Mouse (Mus musculus) hindbrain, embryonic 11.5 days (tissue): ENCODE measurements around the gene Hist1h2bf. TPM values are rescaled to one million over a fixed set of nuclear protein-coding genes. Genes with fewer than 3 reads are reported as not detected.
"Not testable (repeated sequence)": the region's sequence is repeated elsewhere in the genome, so short reads cannot be mapped to it uniquely, and the experiment has no call there.

Source experiments
- ATAC-seq: fragments of 200-750 bp; cut with Nextera tagmentation; 2 replicates; pipeline ENCODE4 v1.8.0; 2017; ENCODE audit warnings: mild to moderate bottlenecking, moderate TSS enrichment, moderate library complexity; ENCODE audit not compliant: low FRiP score
- DNase-seq: peaks from one replicate; pipeline ENCODE4 v3.0.0-alpha.2; 2015; ENCODE audit warnings: low spot score
- H3K27ac ChIP-seq: fragments of 300-500 bp; sonication (generic); 2 replicates; pipeline ENCODE4 v1.5.1; 2014; ENCODE audit warnings: mild to moderate bottlenecking, low read depth, low read length
- H3K27me3 ChIP-seq: fragments of 300-500 bp; sonication (generic); 2 replicates; pipeline ENCODE4 v1.6.1; 2014; ENCODE audit warnings: mild to moderate bottlenecking, low read length, moderate library complexity, mixed read lengths; ENCODE audit not compliant: control insufficient read depth, insufficient read depth
- H3K36me3 ChIP-seq: fragments of 300-500 bp; sonication (generic); 2 replicates; pipeline ENCODE4 v1.6.1; 2014; ENCODE audit warnings: mild to moderate bottlenecking, low read length, moderate library complexity, mixed read lengths; ENCODE audit not compliant: control insufficient read depth, insufficient read depth
- H3K4me1 ChIP-seq: fragments of 300-500 bp; sonication (generic); replicated peaks from 2 replicates; pipeline ENCODE4 v1.6.1; 2014; ENCODE audit warnings: low read length, mixed read lengths; ENCODE audit not compliant: control insufficient read depth, insufficient read depth
- H3K4me2 ChIP-seq: fragments of 300-500 bp; sonication (generic); replicated peaks from 2 replicates; pipeline ENCODE4 v1.6.1; 2014; ENCODE audit warnings: mild to moderate bottlenecking, low read depth, low read length
- H3K4me3 ChIP-seq: fragments of 300-500 bp; sonication (generic); 2 replicates; pipeline ENCODE4 v1.5.1; 2014; ENCODE audit warnings: low read depth, low read length
- H3K9ac ChIP-seq: fragments of 300-500 bp; sonication (generic); 2 replicates; pipeline ENCODE4 v1.6.1; 2014; ENCODE audit warnings: low read depth, low read length
- H3K9me3 ChIP-seq: fragments of 300-500 bp; sonication (generic); 2 replicates; pipeline ENCODE4 v1.6.1; 2016; ENCODE audit warnings: low read length; ENCODE audit not compliant: control insufficient read depth
- WGBS: fragments of 180-500 bp; shearing (Covaris S2); extraction: QIAGEN DNeasy Blood & Tissue Kit; methylation state at CpG from one replicate; pipeline ENCODE4 v1.1.7; 2014; 5-methylcytosine and 5-hydroxymethylcytosine counted together
- polyA plus RNA-seq: library from polyadenylated mRNA; unstranded; fragments of >200 nt; fragmentation: Nextera tagmentation; extraction: Ambion mirVana; gene quantifications from 2 replicates; pipeline ENCODE4 v1.2.1, GENCODE M21; 2014

Gene Hist1h2bf
- polyA plus RNA-seq = 1.5 and 3.7 TPM in 2 replicates

GRCm38 (mm10) chr13:23573898-23574524 is at the start of gene Hist1h2bf, which contains the start of gene Hist1h2ad:
TSS of gene Hist1h2bf (minus strand) at chr13:23574196.
TSS of gene Hist1h2ad (plus strand) at chr13:23574381.
- DNase-seq (peak; percentile 91), ATAC-seq (peak; percentile 91)
- WGBS = 0% methylated on average over 31 of the region's 42 CpGs
- not testable (repeated sequence) for H3K9me3 ChIP-seq, H3K36me3 ChIP-seq, H3K4me1 ChIP-seq, H3K27me3 ChIP-seq
- H3K27ac ChIP-seq = peak within 1 kb of the TSS; percentile 94
- peak within 1 kb of the TSS; percentile 41 for H3K4me3 ChIP-seq
- peak within 1 kb of the TSS; percentile 63 for H3K4me2 ChIP-seq
- H3K9ac ChIP-seq = peak within 1 kb of the TSS; percentile 50; the same call in 1 of the 2 replicates

GRCm38 (mm10) chr13:23622861-23623450 is 49.0 kb upstream of the Hist1h2bf start:
- ATAC-seq (no peak), DNase-seq (no peak)
- H3K4me3 ChIP-seq = peak overlapping the region; percentile 61
- peak overlapping the region; percentile 51 for H3K9ac ChIP-seq
- H3K27ac ChIP-seq = peak overlapping the region; percentile 96
- H3K4me1 ChIP-seq = no peaks in the 10 kb centered on the region
- no peaks in the 10 kb centered on the region for H3K36me3 ChIP-seq
- H3K27me3 ChIP-seq = no peaks in the 10 kb centered on the region
- 30% methylated on average over 7 of the region's 7 CpGs for WGBS
- no peaks in the 10 kb centered on the region for H3K9me3 ChIP-seq
- H3K4me2 ChIP-seq = peak overlapping the region; percentile 93

GRCm38 (mm10) chr13:23622175-23622671 is 48.2 kb upstream of the Hist1h2bf start, which contains the start of gene Hist1h1e:
TSS of gene Hist1h1e (minus strand) at chr13:23622558.
- H3K4me3 ChIP-seq = peak within 1 kb of the TSS; percentile 61
- H3K36me3 ChIP-seq, H3K4me1 ChIP-seq, H3K27me3 ChIP-seq, H3K9me3 ChIP-seq: not testable (repeated sequence)
- H3K9ac ChIP-seq = peak within 1 kb of the TSS; percentile 89
- peak; percentile 95 for ATAC-seq
- peak within 1 kb of the TSS; percentile 96 for H3K27ac ChIP-seq
- WGBS = under 1% methylated on average over 51 of the region's 53 CpGs
- H3K4me2 ChIP-seq = peak within 1 kb of the TSS; percentile 93
- DNase-seq = peak; percentile 95

- no peak for DNase-seq
- Histone ChIP-seq H3K9ac (peak overlapping the region; percentile 89), H3K27me3 (no peaks in the 10 kb centered on the region), H3K4me1 (no peaks in the 10 kb centered on the region), H3K4me3 (peak overlapping the region; percentile 61), H3K36me3 (no peaks in the 10 kb centered on the region), H3K27ac (peak overlapping the region; percentile 96), H3K9me3 (no peaks in the 10 kb centered on the region), H3K4me2 (peak overlapping the region; percentile 93)
- peak; percentile 84 for ATAC-seq
- 1% methylated on average over 18 of the region's 18 CpGs for WGBS
Observed at GRCm38 (mm10) chr13:23621532-23622174, 47.7 kb upstream of the Hist1h2bf start.

- DNase-seq = peak; percentile 81
- ATAC-seq = peak; percentile 87
- H3K4me2 ChIP-seq = peak within 1 kb of the TSS; percentile 93
Observed at GRCm38 (mm10) chr13:23620733-23621531, 46.9 kb upstream of the Hist1h2bf start, which contains the start of gene Hist1h2be. TSS of gene Hist1h2be (minus strand) at chr13:23621124.

GRCm38 (mm10) chr13:23620056-23620732 is 46.2 kb upstream of the Hist1h2bf start:
- peak overlapping the region; percentile 89 for H3K9ac ChIP-seq
- no peaks in the 10 kb centered on the region for H3K4me1 ChIP-seq
- ATAC-seq (no peak), DNase-seq (peak; percentile 19)
- H3K36me3 ChIP-seq = no peaks in the 10 kb centered on the region
- peak overlapping the region; percentile 61 for H3K4me3 ChIP-seq
- H3K4me2 ChIP-seq = peak overlapping the region; percentile 93
- no peaks in the 10 kb centered on the region for H3K27me3 ChIP-seq
- peak overlapping the region; percentile 96 for H3K27ac ChIP-seq
- no peaks in the 10 kb centered on the region for H3K9me3 ChIP-seq
- 59% methylated on average over 12 of the region's 12 CpGs for WGBS

More at GRCm38 (mm10) chr13:23620733-23621531, 46.9 kb upstream of the Hist1h2bf start, which contains the start of gene Hist1h2be:
- peak within 1 kb of the TSS; percentile 61 for H3K4me3 ChIP-seq
- WGBS = under 1% methylated on average over 27 of the region's 27 CpGs
- no peaks in the 10 kb centered on the region for H3K27me3 ChIP-seq
- no peaks in the 10 kb centered on the region for H3K9me3 ChIP-seq
- H3K27ac ChIP-seq = peak within 1 kb of the TSS; percentile 96
- H3K36me3 ChIP-seq = no peaks in the 10 kb centered on the region
- H3K9ac ChIP-seq = peak within 1 kb of the TSS; percentile 89
- no peaks in the 10 kb centered on the region for H3K4me1 ChIP-seq

GRCm38 (mm10) chr13:23611638-23612037 is 37.6 kb upstream of the Hist1h2bf start:
- Histone ChIP-seq H3K9me3 (no peaks in the 10 kb centered on the region), H3K36me3 (no peaks in the 10 kb centered on the region), H3K9ac (no peak overlapping the region), H3K27ac (no peak overlapping the region), H3K4me3 (no peak overlapping the region), H3K4me2 (no peak overlapping the region), H3K27me3 (no peaks in the 10 kb centered on the region), H3K4me1 (no peaks in the 10 kb centered on the region)
- WGBS = 89% methylated on average over 3 of the region's 3 CpGs
- DNase-seq (no peak), ATAC-seq (no peak)

- ATAC-seq = no peak
- H3K36me3 ChIP-seq = no peaks in the 10 kb centered on the region
- WGBS = 79% methylated on average over 2 of the region's 2 CpGs
Observed at GRCm38 (mm10) chr13:23610393-23610792, 36.4 kb upstream of the Hist1h2bf start.

More at GRCm38 (mm10) chr13:23610393-23610792, 36.4 kb upstream of the Hist1h2bf start:
- no peaks in the 10 kb centered on the region for H3K4me1 ChIP-seq
- H3K4me2 ChIP-seq = no peak overlapping the region
- no peak overlapping the region for H3K4me3 ChIP-seq
- no peak overlapping the region for H3K9ac ChIP-seq
- DNase-seq = no peak
- H3K9me3 ChIP-seq = no peaks in the 10 kb centered on the region
- no peaks in the 10 kb centered on the region for H3K27me3 ChIP-seq
- H3K27ac ChIP-seq = no peak overlapping the region
